Mouse (Mus musculus) liver, postnatal 0 days (tissue): ENCODE measurements around the gene Dnajb12. TPM values are rescaled to one million over a fixed set of nuclear protein-coding genes. Genes with fewer than 3 reads are reported as not detected.

Experiments used
- ATAC-seq: fragments of 200-750 bp; cut with Nextera tagmentation; 2 replicates; pipeline ENCODE4 v1.8.0; 2017; ENCODE audit warnings: mild to moderate bottlenecking, moderate library complexity
- DNase-seq: peaks from one replicate; pipeline ENCODE4 v3.0.0-alpha.2; 2016
- H3K27ac ChIP-seq: fragments of 300-500 bp; sonication (generic); 2 replicates; pipeline ENCODE4 v1.5.1; 2014; ENCODE audit warnings: antibody characterized with exemption, moderate library complexity, mild to moderate bottlenecking, low read depth
- H3K27me3 ChIP-seq: fragments of 300-500 bp; sonication (generic); 2 replicates; pipeline ENCODE4 v1.6.1; 2014; ENCODE audit warnings: low read length, control low read depth, mixed read lengths; ENCODE audit not compliant: insufficient read depth
- H3K36me3 ChIP-seq: fragments of 300-500 bp; sonication (generic); replicated peaks from 2 replicates; pipeline ENCODE4 v1.6.1; 2014; ENCODE audit warnings: mild to moderate bottlenecking, control low read depth, low read length, moderate library complexity, mixed read lengths; ENCODE audit not compliant: insufficient read depth
- H3K4me1 ChIP-seq: fragments of 300-500 bp; sonication (generic); 2 replicates; pipeline ENCODE4 v1.6.1; 2014; ENCODE audit warnings: antibody characterized with exemption, mild to moderate bottlenecking, control low read depth; ENCODE audit not compliant: insufficient read depth
- H3K4me2 ChIP-seq: fragments of 300-500 bp; sonication (generic); 2 replicates; pipeline ENCODE4 v1.6.1; 2014; ENCODE audit warnings: low read depth, mild to moderate bottlenecking, low read length, moderate library complexity, mixed read lengths
- H3K4me3 ChIP-seq: fragments of 300-500 bp; sonication (generic); 2 replicates; pipeline ENCODE4 v1.5.1; 2014; ENCODE audit warnings: low read depth, low read length
- H3K9ac ChIP-seq: fragments of 300-500 bp; sonication (generic); replicated peaks from 2 replicates; pipeline ENCODE4 v1.6.1; 2014; ENCODE audit warnings: mild to moderate bottlenecking, moderate library complexity
- H3K9me3 ChIP-seq: fragments of 300-500 bp; sonication (generic); 2 replicates; pipeline ENCODE4 v1.6.1; 2016; ENCODE audit warnings: mild to moderate bottlenecking, control low read depth, low read length, mixed read lengths
- CTCF ChIP-seq: sonication (generic); IDR thresholded peaks from 2 replicates; pipeline ENCODE4 v1.5.1; 2016; ENCODE audit warnings: antibody characterized with exemption, low read depth
- EP300 ChIP-seq: IDR thresholded peaks from 2 replicates; pipeline ENCODE4 v1.6.1; 2016; ENCODE audit warnings: antibody characterized with exemption, low read depth, mild to moderate bottlenecking
- WGBS: fragments of 180-500 bp; shearing (Covaris S2); extraction: QIAGEN DNeasy Blood & Tissue Kit; methylation state at CpG from one replicate; pipeline ENCODE4 v1.1.7; 2014; ENCODE audit not compliant: insufficient replicate concordance; 5-methylcytosine and 5-hydroxymethylcytosine counted together
- polyA plus RNA-seq: library from polyadenylated mRNA; unstranded; fragments of >200 nt; fragmentation: Nextera tagmentation; extraction: Ambion mirVana; gene quantifications from 2 replicates; pipeline ENCODE4 v1.2.1, GENCODE M21; 2015

Dnajb12 gene
- 15.5 and 17.0 TPM in 2 replicates for polyA plus RNA-seq

DNA sequence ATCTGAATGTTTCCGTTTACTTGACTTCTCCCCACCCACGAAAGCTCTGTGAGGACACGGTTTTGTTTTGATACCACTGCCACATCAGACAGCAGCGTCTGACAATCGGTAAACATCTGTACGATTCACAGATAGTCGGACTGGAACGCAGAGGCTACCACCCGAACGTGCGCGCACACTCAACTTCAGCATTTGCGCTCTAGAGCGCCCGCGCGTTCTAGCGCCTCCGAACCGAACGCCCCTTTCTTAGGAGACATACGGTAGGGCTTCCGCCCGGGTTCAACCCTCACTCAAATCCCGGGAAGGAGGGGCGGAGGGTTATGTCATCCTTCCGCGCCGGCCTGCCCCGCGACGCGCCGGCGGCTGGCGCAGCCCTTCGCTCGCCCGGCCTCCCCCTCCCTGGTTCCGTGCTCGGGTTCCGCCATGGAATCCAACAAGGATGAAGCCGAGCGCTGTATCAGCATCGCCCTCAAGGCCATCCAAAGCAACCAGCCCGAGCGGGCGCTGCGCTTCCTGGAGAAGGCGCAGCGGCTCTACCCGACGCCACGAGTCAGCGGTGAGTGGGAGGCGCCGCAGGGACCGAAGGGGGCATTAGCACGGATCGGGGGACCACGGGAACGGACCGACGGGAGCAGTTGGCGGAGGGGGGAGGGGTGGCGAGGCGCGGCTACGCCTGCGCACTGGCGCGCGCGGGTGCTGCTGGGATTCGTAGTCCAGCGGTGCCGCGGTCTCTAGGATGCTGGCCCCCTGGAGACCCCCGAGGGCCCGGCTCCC is at the start of gene Dnajb12:
TSS of gene Dnajb12 (plus strand) at position 302 of the 774 bp plus-strand sequence.
- H3K4me1 ChIP-seq, result peaks cover 36% of the 10 kb centered on the region
- H3K9ac ChIP-seq, result peak within 1 kb of the TSS; percentile 93
- peak within 1 kb of the TSS; percentile 80 for H3K4me2 ChIP-seq
- peak within 1 kb of the TSS; percentile 93 for H3K4me3 ChIP-seq
- ATAC-seq (peak; percentile 83), DNase-seq (peak; percentile 93)
- H3K27ac ChIP-seq, result peak within 1 kb of the TSS; percentile 100
- TF ChIP-seq CTCF (0 out of 2 replicates have a peak, but pooled peaks have one; percentile 4), EP300 (peak; percentile 87)
- WGBS, result under 1% methylated on average over 78 of the region's 80 CpGs
- peaks cover 5% of the 10 kb centered on the region; the same call in 1 of the 2 replicates for H3K36me3 ChIP-seq
- no peaks in the 10 kb centered on the region for H3K27me3 ChIP-seq
- H3K9me3 ChIP-seq, result no peaks in the 10 kb centered on the region

DNA sequence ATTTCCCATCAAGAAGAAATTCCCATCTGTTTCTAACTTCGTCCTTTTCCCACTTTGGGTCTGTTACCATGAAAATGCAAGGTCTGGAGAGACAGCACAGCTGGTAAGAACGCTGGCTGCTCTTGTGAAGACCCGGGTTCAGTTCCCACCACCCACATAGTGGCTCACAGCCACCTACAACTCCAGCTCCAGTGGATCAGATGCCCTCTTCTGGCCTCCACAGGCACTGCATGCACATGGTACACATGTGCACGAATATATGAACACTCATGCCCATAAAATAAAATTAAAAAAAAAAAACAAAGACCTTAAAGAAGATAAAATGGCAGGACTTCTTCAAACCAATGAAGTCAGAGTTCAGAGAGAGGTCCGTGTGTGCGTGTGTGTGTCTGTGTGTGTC is 49.5 kb upstream of the Dnajb12 start:
- TF ChIP-seq CTCF (peak; percentile 33), EP300 (no peak)
- no peak for DNase-seq
- WGBS, result 90% methylated on average over 6 of the region's 6 CpGs
- Histone ChIP-seq H3K27ac (no peak overlapping the region), H3K4me2 (no peak overlapping the region), H3K9me3 (peaks cover 4% of the 10 kb centered on the region; the same call in 1 of the 2 replicates), H3K4me3 (no peak overlapping the region), H3K27me3 (no peaks in the 10 kb centered on the region), H3K9ac (no peak overlapping the region), H3K36me3 (peaks cover 35% of the 10 kb centered on the region), H3K4me1 (no peaks in the 10 kb centered on the region)
- no peak for ATAC-seq

DNA sequence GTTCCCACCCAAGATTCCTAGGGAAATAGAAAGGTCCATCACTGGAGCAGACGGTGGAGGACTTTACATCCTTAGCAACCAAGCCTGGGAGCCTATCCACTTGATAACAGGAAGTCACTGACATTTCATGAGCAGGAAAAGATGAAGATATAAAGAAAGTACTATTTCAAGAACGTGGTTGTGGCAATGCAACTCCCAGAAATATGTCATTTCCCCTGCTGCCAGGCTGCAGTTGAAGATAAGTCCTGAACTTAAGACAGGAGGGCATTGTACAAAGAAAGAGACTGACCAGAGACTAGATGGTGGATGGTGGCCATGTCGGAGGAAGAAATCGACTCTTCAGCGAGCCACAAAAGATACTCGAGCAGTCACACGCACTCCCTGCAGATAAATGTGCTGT is 47.4 kb upstream of the Dnajb12 start:
- ATAC-seq, result peak; percentile 38; the same call in 1 of the 2 replicates
- H3K4me3 ChIP-seq, result no peak overlapping the region
- 41% methylated on average over 7 of the region's 7 CpGs for WGBS
- peaks cover 4% of the 10 kb centered on the region; the same call in 1 of the 2 replicates for H3K9me3 ChIP-seq
- 0 out of 2 replicates have a peak overlapping the region, but pooled peaks have one; percentile 29 for H3K27ac ChIP-seq
- no peak for TF ChIP-seq CTCF
- peak; percentile 57 for TF ChIP-seq EP300
- peaks cover 34% of the 10 kb centered on the region for H3K36me3 ChIP-seq
- no peak overlapping the region for H3K4me2 ChIP-seq
- no peak for DNase-seq
- no peak overlapping the region for H3K9ac ChIP-seq
- no peaks in the 10 kb centered on the region for H3K4me1 ChIP-seq
- H3K27me3 ChIP-seq, result no peaks in the 10 kb centered on the region

DNA sequence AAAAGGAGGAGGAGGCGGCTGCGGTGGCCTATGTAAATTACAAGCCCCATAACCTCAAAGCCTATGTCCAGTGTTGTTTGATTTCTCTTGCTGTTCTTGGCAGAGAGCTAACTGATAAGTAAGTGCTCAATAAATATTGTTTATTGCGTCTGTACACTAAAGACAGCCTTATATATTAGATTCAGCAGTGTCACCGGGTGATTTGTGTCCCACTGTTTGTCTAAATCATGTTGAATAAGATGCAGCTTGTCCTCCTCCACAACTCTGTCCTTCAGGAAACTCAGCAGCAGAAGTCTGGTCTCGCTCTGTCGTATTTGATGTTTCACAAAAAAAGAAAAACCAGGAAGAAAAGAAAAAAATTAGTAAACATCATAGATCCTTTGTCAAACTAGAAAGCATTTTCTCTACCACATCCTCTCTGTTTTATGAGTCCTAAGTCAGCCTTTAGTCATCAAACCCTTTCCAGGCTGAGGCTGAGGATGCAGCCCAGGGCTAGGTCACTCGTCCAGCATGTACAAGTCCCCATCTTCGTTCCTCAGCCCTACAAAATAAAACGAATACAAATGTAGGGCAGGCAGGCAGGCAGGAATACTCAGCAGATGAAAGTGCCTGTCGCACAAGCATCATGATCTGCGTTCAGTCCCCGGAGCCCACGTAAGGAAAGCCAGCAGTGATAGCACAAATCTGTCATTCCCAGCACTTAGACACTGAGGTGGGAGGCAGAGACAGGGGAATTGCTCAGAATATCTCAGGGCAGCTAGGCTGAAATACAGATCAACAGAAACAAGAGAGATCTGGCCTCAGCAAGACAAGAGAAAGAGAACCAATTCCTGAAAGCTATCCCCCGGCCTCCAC is 43.8 kb upstream of the Dnajb12 start:
- Histone ChIP-seq H3K27me3 (no peaks in the 10 kb centered on the region), H3K4me3 (no peak overlapping the region), H3K4me1 (no peaks in the 10 kb centered on the region), H3K4me2 (no peak overlapping the region), H3K27ac (no peak overlapping the region), H3K36me3 (peaks cover 15% of the 10 kb centered on the region; the same call in 1 of the 2 replicates), H3K9ac (no peak overlapping the region), H3K9me3 (no peaks in the 10 kb centered on the region)
- no peak for DNase-seq
- 87% methylated on average over 14 of the region's 14 CpGs for WGBS
- no peak for ATAC-seq
- TF ChIP-seq EP300, result no peak
- no peak for TF ChIP-seq CTCF

DNA sequence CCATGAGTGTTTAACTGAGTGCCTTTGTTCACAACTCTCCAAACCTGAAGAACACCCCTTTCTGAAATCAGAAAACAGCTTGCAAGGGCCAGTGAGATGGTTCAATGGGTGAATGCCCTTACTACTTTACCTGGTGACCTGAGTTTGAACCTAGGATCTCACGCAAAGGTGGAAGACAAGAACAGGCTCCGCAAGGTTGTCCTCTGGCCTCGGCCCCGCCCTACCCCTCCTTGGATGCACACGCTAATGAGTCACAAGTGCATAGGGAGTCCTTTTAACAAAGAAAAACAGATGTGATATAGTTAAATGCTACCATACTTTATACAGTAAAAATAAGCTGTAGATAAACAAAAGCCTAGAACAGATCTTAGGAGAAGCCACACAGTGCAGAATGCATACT is 41.9 kb upstream of the Dnajb12 start:
- H3K4me3 ChIP-seq, result no peak overlapping the region
- H3K4me1 ChIP-seq, result no peaks in the 10 kb centered on the region
- H3K27ac ChIP-seq, result no peak overlapping the region
- no peaks in the 10 kb centered on the region for H3K27me3 ChIP-seq
- WGBS, result 88% methylated on average over 5 of the region's 5 CpGs
- no peak overlapping the region for H3K9ac ChIP-seq
- no peaks in the 10 kb centered on the region for H3K9me3 ChIP-seq
- ATAC-seq, result no peak
- TF ChIP-seq CTCF, result no peak
- TF ChIP-seq EP300, result no peak
- peaks cover 15% of the 10 kb centered on the region for H3K36me3 ChIP-seq
- no peak for DNase-seq
- H3K4me2 ChIP-seq, result no peak overlapping the region

DNA sequence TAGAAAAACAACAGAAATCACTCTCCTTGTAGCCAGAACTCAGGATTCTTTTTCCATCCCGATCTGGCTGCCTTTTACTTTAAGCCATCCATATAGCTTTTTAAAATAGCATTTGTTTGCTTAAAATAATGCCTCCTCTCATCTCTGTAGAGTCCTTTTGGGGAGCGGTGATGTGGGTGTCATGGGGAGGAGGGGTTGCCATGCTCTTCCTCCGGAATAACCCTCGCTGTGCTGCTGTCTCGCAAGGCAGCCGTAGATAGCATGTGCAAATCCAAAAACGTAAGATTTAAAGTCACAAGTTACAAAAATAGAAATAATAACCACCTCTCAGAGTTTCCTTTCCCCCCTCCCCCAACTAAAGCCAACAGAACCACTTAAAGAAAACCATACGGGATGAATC is 37.9 kb upstream of the Dnajb12 start:
- Histone ChIP-seq H3K4me2 (no peak overlapping the region), H3K9ac (no peak overlapping the region), H3K9me3 (no peaks in the 10 kb centered on the region), H3K4me3 (no peak overlapping the region), H3K27ac (no peak overlapping the region), H3K36me3 (peaks cover 12% of the 10 kb centered on the region), H3K4me1 (no peaks in the 10 kb centered on the region), H3K27me3 (no peaks in the 10 kb centered on the region)
- WGBS, result 87% methylated on average over 8 of the region's 8 CpGs
- no peak for ATAC-seq
- TF ChIP-seq CTCF (no peak), EP300 (no peak)
- DNase-seq, result no peak
